Mouse (Mus musculus): Measurements from ENCODE around the gene Gm45062.

- no peak for TF ChIP-seq CTCF (IDR thresholded peaks at IDR 0.05; ENCODE audit: borderline replicate concordance, control insufficient read depth, extremely low read depth, insufficient read depth, low read length, poor library complexity)
- TF ChIP-seq POLR2A (IDR thresholded peaks at IDR 0.05; ENCODE audit: control insufficient read depth, extremely low read depth, insufficient read depth, low read length, poor library complexity) = no peak
Observed at GRCm38 (mm10) chr6:8433179-8433578, 173.9 kb downstream of the Gm45062 start.

All from thymus, adult 2 months (tissue).